Mouse (Mus musculus) testis, adult 2 months (tissue): Measurements from ENCODE around the gene Auts2. TPM values are rescaled to one million over a fixed set of nuclear protein-coding genes. Genes with fewer than 3 reads are reported as not detected.

ENCODE experiments used
- H3K27ac ChIP-seq: fragments of 200-500 bp; 2 replicates; pipeline ENCODE4 v1.5.1; 2012; ENCODE audit warnings: low read depth, low read length; ENCODE audit not compliant: control insufficient read depth, insufficient read depth
- H3K27me3 ChIP-seq: fragments of 200-500 bp; 2 replicates; pipeline ENCODE4 v1.6.1; 2012; ENCODE audit warnings: mild to moderate bottlenecking, low read length, moderate library complexity; ENCODE audit not compliant: control insufficient read depth, insufficient read depth
- H3K36me3 ChIP-seq: fragments of 200-500 bp; 2 replicates; pipeline ENCODE4 v1.6.1; 2012; ENCODE audit warnings: mild to moderate bottlenecking, low read length; ENCODE audit not compliant: control insufficient read depth, insufficient read depth
- H3K4me1 ChIP-seq: fragments of 200-500 bp; 2 replicates; pipeline ENCODE4 v1.6.1; 2012; ENCODE audit warnings: low read length; ENCODE audit not compliant: control insufficient read depth, insufficient read depth
- H3K4me3 ChIP-seq: fragments of 200-500 bp; 2 replicates; pipeline ENCODE4 v1.5.1; 2012; ENCODE audit warnings: low read depth, mild to moderate bottlenecking, low read length, moderate library complexity, mixed read lengths; ENCODE audit not compliant: control insufficient read depth
- CTCF ChIP-seq: fragments of 200-500 bp; IDR thresholded peaks from 2 replicates; pipeline ENCODE4 v1.5.1; 2012; ENCODE audit warnings: low read depth, mild to moderate bottlenecking, inconsistent platforms, low read length, moderate library complexity; ENCODE audit not compliant: control insufficient read depth, insufficient read depth, insufficient replicate concordance
- POLR2A ChIP-seq: fragments of 200-500 bp; IDR thresholded peaks from 2 replicates; pipeline ENCODE4 v1.6.1; 2012; ENCODE audit warnings: low read depth, mild to moderate bottlenecking, inconsistent platforms, low read length, moderate library complexity; ENCODE audit not compliant: control insufficient read depth
- polyA plus RNA-seq: library from polyadenylated mRNA; depleted of rRNA; stranded (reverse); fragments of >200 nt; gene quantifications from 2 replicates; pipeline ENCODE4 v1.2.3, GENCODE M21; 2012

The Auts2 gene
- polyA plus RNA-seq, 1 experiment: 4.3 TPM

DNA sequence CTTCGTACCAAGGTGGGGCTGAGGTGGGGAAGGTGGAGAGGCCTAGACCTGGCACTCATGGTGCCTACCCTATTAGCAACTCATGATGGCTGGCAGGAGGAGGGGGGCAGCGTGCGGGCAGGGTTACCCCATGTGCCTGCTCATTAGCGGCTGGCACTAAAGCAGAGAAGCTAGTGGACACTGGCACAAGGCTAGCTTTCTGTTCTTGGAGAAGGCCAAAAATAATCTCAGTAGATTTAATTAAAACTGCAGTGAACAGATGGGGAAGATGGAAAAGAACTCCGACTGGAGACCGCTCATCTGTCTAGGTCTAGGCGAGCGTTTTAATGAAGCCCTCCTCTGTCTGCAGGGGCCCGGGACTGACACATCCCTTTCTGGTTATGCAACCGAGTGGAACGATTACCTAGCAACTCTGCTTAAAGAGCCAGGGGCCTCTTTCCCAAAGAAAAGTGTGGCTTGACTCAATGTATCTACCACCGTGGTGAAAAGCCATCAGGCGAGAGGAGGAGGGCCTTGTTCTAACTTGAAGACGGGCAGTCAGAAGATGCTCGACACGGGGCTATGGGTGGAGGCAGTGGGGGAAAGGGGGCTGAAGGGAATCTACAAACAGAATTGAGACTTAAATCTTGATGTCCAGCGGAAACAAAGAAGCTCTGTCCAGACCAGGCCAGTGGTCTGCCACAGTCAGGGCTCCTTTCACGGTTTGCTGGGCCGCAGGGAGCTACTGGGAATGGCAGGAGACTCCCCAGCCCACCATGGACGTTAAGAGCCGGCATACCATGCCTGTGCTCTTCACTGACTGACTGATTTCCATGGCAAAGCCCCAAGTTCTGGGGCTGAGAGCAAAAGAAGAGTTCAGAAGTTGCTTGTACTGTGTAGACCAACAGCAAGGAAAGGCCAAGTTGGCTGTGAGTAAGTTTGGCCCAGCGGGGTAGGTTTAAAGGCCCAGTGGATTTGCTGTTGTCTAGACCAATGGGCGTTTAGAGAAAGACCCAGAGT lies 899.7 kb downstream of the Auts2 start:
- Histone ChIP-seq H3K27ac (no peak overlapping the region), H3K4me1 (no peaks in the 10 kb centered on the region), H3K4me3 (no peak overlapping the region), H3K27me3 (no peaks in the 10 kb centered on the region), H3K36me3 (no peaks in the 10 kb centered on the region)
- TF ChIP-seq POLR2A: no peak
- no peak for TF ChIP-seq CTCF

DNA sequence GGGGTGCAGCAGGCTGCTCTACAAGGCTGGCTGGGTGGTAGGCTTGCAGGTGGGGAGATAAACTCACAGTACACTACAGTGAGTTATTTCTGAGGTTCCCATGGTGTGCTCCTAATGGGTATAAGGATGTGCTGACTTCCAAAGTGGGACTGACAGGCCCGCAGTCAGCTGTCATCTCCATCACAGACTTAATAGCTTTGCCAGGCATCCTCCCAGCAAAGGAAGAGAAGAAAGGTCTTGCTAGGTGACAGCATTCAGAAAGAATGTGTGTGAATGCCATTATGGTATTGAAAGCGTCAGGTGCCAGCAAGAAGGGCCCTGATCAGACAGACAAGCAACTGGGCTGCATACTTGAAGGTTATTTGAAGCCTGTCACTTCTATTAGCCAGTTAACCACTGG lies 900.4 kb downstream of the Auts2 start:
- no peaks in the 10 kb centered on the region for H3K27me3 ChIP-seq
- H3K4me3 ChIP-seq: no peak overlapping the region

DNA sequence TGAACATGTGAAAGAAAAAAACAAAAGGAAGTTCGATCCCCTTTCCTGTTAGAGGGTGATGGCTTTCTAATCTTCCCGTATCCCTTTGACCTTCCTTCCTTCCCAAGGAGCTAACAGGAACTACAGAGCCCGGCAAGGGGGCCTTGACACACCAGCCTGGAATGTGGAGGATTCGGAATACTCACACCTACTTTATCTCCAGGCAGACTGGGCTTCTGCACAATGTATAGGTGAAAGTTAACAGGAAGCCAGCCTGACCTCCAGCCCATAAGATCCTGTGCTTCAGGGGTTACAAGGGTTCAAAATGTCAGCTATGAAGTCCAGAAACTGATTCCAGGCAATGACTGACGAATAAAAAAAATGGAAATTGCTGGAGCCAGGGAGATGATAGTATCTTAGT lies 906.7 kb downstream of the Auts2 start:
- Histone ChIP-seq H3K4me3 (no peak overlapping the region), H3K27ac (no peak overlapping the region), H3K27me3 (no peaks in the 10 kb centered on the region), H3K4me1 (no peaks in the 10 kb centered on the region), H3K36me3 (no peaks in the 10 kb centered on the region)
- TF ChIP-seq POLR2A (no peak), CTCF (no peak)

More for the DNA sequence above, 900.4 kb downstream of the Auts2 start:
- no peak overlapping the region for H3K27ac ChIP-seq
- H3K36me3 ChIP-seq: no peaks in the 10 kb centered on the region
- TF ChIP-seq POLR2A (no peak), CTCF (no peak)
- H3K4me1 ChIP-seq: no peaks in the 10 kb centered on the region

DNA sequence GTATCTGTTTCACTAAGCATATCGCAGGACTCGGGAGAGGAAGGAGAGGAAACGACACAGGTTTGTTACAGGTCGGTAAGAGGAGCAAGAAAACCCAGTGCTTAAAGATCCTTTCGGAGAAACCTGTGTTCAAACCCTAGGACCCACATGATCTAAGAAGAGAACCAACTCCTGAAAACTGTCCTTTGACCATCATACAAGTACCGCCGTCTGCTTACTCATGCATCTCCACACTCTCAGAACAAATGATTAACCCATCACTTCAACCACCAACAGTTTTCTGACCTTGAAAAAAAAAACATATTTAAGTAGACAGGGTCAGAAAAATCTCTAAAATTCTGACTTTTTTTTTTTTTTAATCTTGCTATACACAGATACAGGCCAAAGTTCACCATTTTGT lies 908.4 kb downstream of the Auts2 start:
- Histone ChIP-seq H3K27me3 (no peaks in the 10 kb centered on the region), H3K4me1 (no peaks in the 10 kb centered on the region), H3K36me3 (no peaks in the 10 kb centered on the region), H3K4me3 (no peak overlapping the region), H3K27ac (no peak overlapping the region)
- TF ChIP-seq CTCF (no peak), POLR2A (no peak)

DNA sequence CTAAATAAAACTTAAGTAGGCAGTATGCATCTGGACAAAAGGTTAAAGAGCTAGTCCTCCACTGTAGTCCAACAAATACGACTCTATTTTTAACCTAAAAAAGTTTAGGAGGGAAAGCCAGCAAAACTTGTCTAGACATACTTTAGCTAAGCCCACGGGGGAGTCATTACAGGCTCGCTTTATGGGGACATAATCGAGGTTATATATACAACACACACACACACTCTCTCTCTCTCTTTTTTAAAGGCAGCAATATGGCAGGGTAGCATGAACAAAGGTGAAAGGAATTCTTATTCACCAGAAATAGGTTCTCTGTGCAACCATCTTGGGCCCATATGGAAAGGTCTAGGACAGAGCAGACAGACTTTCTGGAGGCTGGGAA lies 911.2 kb downstream of the Auts2 start:
- no peaks in the 10 kb centered on the region for H3K4me1 ChIP-seq
- H3K27me3 ChIP-seq: no peaks in the 10 kb centered on the region
- TF ChIP-seq POLR2A (no peak), CTCF (no peak)
- H3K4me3 ChIP-seq: no peak overlapping the region
- H3K27ac ChIP-seq: no peak overlapping the region
- no peaks in the 10 kb centered on the region for H3K36me3 ChIP-seq

DNA sequence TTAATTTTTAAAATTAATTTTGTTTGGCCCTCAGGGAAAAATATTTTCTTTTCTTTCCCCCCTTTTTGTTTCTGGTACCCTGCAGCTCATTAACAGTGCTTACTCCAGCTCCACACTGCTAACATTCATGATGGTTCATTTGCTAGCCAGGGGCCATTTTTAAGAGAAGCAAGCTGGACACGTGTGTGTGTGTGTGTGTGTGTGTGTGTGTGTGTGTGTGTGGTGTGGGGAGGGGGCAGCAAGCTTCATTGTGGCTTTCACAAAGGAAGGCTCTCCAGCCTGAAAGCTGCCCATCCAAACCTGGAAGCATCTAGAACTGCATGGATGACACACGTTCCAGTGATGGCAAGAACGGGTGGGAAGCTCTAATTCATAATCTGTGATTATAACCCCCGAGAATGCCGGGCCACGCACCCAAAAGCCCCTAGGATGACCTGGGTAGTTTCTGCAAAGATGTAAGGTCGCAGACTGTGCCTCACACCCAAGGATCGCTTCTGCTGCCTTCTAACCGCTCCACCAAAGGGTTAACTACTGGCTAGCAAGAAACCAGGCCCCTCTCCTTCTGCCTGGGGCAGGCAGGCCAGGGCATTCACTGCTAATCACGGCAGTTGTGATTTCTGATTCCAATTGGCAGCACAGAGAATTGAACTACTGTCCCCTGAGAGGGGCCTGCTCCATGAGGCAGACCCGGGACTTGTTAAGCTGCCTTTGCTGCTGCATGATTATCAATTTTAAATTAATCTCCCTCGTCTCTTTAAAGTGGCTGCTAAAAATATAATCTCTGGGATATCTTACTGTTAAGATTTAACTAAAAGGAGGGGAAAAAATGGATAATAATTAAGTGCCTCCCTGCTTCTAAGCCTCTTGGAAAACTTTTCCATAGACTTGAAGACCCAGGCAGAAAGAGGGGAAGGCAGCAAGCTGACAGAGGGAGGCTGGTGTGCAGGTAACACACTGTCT lies 911.8 kb downstream of the Auts2 start:
- Histone ChIP-seq H3K27me3 (no peaks in the 10 kb centered on the region), H3K4me3 (no peak overlapping the region), H3K27ac (no peak overlapping the region), H3K36me3 (no peaks in the 10 kb centered on the region), H3K4me1 (no peaks in the 10 kb centered on the region)
- TF ChIP-seq CTCF (no peak), POLR2A (no peak)

DNA sequence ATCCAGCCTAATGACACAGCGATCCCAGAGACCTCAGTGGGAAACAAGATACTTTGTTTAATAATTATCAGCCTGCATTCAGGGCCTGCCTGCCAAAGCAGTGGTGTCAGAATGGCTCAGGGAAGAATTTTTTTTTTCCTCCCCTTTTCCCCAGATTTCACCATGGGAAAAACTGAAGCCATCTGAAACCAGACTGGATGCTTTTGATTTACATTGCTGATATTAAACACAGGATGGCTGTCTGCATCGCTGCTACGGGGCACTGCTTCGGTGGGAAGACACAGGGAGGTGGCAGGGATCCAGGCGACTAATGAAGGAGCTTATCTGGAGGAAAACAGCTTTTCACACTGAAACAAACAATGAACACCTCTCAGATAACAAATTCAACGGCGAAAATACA lies 912.6 kb downstream of the Auts2 start:
- Histone ChIP-seq H3K4me1 (no peaks in the 10 kb centered on the region), H3K27ac (no peak overlapping the region), H3K27me3 (no peaks in the 10 kb centered on the region), H3K4me3 (no peak overlapping the region), H3K36me3 (no peaks in the 10 kb centered on the region)
- TF ChIP-seq CTCF: no peak
- no peak for TF ChIP-seq POLR2A
